Mouse (Mus musculus) stomach, postnatal 0 days (tissue): Measurements from ENCODE around the gene Meis1.

Source experiments
- CTCF ChIP-seq: IDR thresholded peaks from 2 replicates; pipeline ENCODE4 v1.5.1; 2016; ENCODE audit warnings: antibody characterized with exemption, low read depth, mild to moderate bottlenecking, moderate library complexity
- EP300 ChIP-seq: optimal IDR thresholded peaks from 2 replicates; pipeline ENCODE3; 2016; ENCODE audit warnings: antibody characterized with exemption

DNA sequence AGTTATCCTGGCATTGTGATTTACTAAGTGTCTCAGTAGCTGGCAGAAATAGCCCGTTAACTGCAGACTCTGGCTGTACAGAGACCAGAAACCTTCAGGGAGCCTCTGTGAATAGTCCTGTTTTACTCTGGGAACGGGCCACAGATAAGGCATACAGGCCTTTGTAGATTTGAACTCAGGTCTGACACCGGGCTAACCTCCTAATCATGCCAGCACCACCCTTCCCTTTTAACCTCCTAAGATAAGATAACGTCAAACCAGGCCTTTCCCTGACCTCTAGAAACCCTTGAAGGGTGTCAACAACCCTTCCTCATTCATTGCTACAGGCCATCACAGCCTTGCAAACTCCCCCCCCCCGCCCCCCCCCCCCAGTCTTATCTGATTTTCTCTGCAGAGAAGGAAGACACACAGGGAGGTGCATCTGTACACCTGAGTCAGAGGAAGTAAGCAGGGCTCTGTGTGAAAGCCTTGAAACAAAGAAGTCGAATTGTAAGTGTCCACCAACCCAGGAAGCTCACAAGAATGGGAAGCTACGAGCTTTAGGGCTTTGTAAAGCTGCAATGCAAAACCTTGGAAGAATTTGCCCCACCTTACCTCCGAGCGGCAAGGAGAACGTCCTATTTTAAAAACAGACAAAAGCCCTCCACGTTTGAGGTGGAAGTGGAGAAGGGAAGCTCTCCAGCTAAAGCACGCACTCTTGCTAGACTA is 61.5 kb downstream of the Meis1 start:
- TF ChIP-seq EP300 (no peak), CTCF (no peak)
